Mouse (Mus musculus) embryo, embryonic 10.5 days (tissue): Measurements from ENCODE around the gene Pck2.

Source experiments
- DNase-seq: peaks from one replicate; pipeline ENCODE4 v3.0.0-alpha.2; 2015; ENCODE audit warnings: low spot score

Pck2 gene

GRCm38 (mm10) chr14:55527940-55528339, 12.1 kb upstream of the Pck2 start:
- peak; percentile 73 for DNase-seq

- DNase-seq = peak; percentile 41
Observed at GRCm38 (mm10) chr14:55536116-55536745, 3.8 kb upstream of the Pck2 start.

- DNase-seq = no peak
Observed at GRCm38 (mm10) chr14:55540787-55541321, 788 bp downstream of the Pck2 start.

- no peak for DNase-seq
Observed at GRCm38 (mm10) chr14:55542268-55542667, 2.2 kb downstream of the Pck2 start.

GRCm38 (mm10) chr14:55544334-55544733, 4.3 kb downstream of the Pck2 start:
- no peak for DNase-seq

- no peak for DNase-seq
Observed at GRCm38 (mm10) chr14:55550191-55550590, 10.1 kb downstream of the Pck2 start.

GRCm38 (mm10) chr14:55551347-55551746, 11.3 kb downstream of the Pck2 start:
- DNase-seq = no peak

GRCm38 (mm10) chr14:55551794-55552193, 11.7 kb downstream of the Pck2 start:
- DNase-seq = no peak

GRCm38 (mm10) chr14:55554635-55555034, 14.6 kb downstream of the Pck2 start:
- DNase-seq = no peak

GRCm38 (mm10) chr14:55555788-55556187, 15.7 kb downstream of the Pck2 start:
- no peak for DNase-seq

GRCm38 (mm10) chr14:55557003-55557402, 16.9 kb downstream of the Pck2 start:
- DNase-seq = peak; percentile 83

- DNase-seq = no peak
Observed at GRCm38 (mm10) chr14:55557587-55557986, 17.5 kb downstream of the Pck2 start.

GRCm38 (mm10) chr14:55558740-55559448, 18.8 kb downstream of the Pck2 start:
- no peak for DNase-seq

GRCm38 (mm10) chr14:55559799-55560201, 19.7 kb downstream of the Pck2 start, which contains the start of gene Dcaf11:
Dcaf11 (plus strand) TSS chr14:55560006.
- DNase-seq = peak; percentile 96

- DNase-seq = peak; percentile 99
Observed at GRCm38 (mm10) chr14:55560202-55561073, 20.4 kb downstream of the Pck2 start, which contains the start of gene A730061H03Rik. A730061H03Rik (minus strand) TSS chr14:55560406.

- DNase-seq = no peak
Observed at GRCm38 (mm10) chr14:55561860-55562259, 21.8 kb downstream of the Pck2 start.

- DNase-seq = no peak
Observed at GRCm38 (mm10) chr14:55563249-55563648, 23.2 kb downstream of the Pck2 start.

- no peak for DNase-seq
Observed at GRCm38 (mm10) chr14:55565748-55566147, 25.7 kb downstream of the Pck2 start.

GRCm38 (mm10) chr14:55567496-55567895, 27.4 kb downstream of the Pck2 start:
- DNase-seq = no peak

- DNase-seq = no peak
Observed at GRCm38 (mm10) chr14:55570588-55570987, 30.5 kb downstream of the Pck2 start.

- DNase-seq = no peak
Observed at GRCm38 (mm10) chr14:55571760-55572159, 31.7 kb downstream of the Pck2 start.

- DNase-seq = no peak
Observed at GRCm38 (mm10) chr14:55575302-55575701, 35.2 kb downstream of the Pck2 start, which contains the start of gene Fitm1. Fitm1 (plus strand) TSS chr14:55575617.
